Mouse (Mus musculus) megakaryocyte, embryonic 14.5 days (primary cell): Measurements from ENCODE around the gene Hoxc11. TPM values are rescaled to one million over a fixed set of nuclear protein-coding genes. Genes with fewer than 3 reads are reported as not detected.

Experiments used
- H3K27me3 ChIP-seq: replicated peaks from 2 replicates; pipeline ENCODE3; 2012; ENCODE audit warnings: inconsistent platforms
- H3K36me3 ChIP-seq: replicated peaks from 2 replicates; pipeline ENCODE3; 2012; ENCODE audit warnings: low read length, inconsistent platforms, mixed read lengths
- H3K4me1 ChIP-seq: 2 replicates; pipeline ENCODE4 v1.6.1; 2012; ENCODE audit warnings: inconsistent platforms
- H3K4me3 ChIP-seq: replicated peaks from 2 replicates; pipeline ENCODE3; 2012; ENCODE audit warnings: moderate library complexity, mild to moderate bottlenecking, inconsistent platforms
- H3K9me3 ChIP-seq: 2 replicates; pipeline ENCODE4 v1.6.1; 2012; ENCODE audit warnings: inconsistent platforms
- FLI1 ChIP-seq: IDR thresholded peaks from 2 replicates; pipeline ENCODE4 v1.6.1; 2012; ENCODE audit warnings: low read length, inconsistent platforms, mixed read lengths
- GATA1 ChIP-seq: IDR thresholded peaks from 3 replicates; pipeline ENCODE4 v1.6.1; 2012; ENCODE audit warnings: mixed read lengths, low read length, inconsistent platforms, borderline replicate concordance
- polyA plus RNA-seq: library from polyadenylated mRNA; stranded (reverse); fragments of >175 nt; gene quantifications from 2 replicates; pipeline ENCODE4 v1.2.3, GENCODE M21; 2012; ENCODE audit warnings: low replicate concordance; ENCODE audit not compliant: insufficient read depth

Gene Hoxc11
- polyA plus RNA-seq: not detected in 2 replicates

- Histone ChIP-seq H3K36me3 (no peaks in the 10 kb centered on the region), H3K4me1 (peaks cover 11% of the 10 kb centered on the region), H3K27me3 (peaks cover 99% of the 10 kb centered on the region), H3K4me3 (no peak within 1 kb of the TSS), H3K9me3 (no peaks in the 10 kb centered on the region)
- TF ChIP-seq GATA1: no peak
- TF ChIP-seq FLI1: no peak
Observed at GRCm38 (mm10) chr15:102954192-102955006, at the start of gene Hoxc11. Gene Hoxc11 (plus strand): TSS chr15:102954427.

DNA sequence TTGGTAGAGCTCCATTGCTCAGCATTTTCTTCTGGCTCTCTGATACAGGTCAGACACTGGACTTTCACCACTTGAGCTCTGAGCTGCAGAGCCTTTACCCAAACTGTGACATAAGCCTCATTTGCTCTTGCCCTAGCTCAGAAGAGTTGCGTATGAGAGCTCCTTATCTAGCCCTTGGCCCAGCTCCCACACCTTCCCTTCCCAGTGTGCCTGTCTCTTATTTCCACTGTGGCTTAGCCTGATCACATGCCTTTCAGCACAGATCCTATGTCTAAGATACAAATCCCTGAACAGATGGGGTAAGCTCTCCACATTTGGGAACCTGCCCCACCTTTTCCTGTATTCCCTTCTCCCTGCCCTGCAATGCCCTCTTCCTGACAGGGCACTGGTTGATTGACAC lies 49.3 kb upstream of the Hoxc11 start:
- no peak overlapping the region for H3K4me3 ChIP-seq
- H3K4me1 ChIP-seq: peaks cover 2% of the 10 kb centered on the region; the same call in 1 of the 2 replicates
- H3K27me3 ChIP-seq: peaks cover 66% of the 10 kb centered on the region
- TF ChIP-seq GATA1: no peak
- TF ChIP-seq FLI1: no peak
- no peaks in the 10 kb centered on the region for H3K9me3 ChIP-seq
- no peaks in the 10 kb centered on the region for H3K36me3 ChIP-seq

DNA sequence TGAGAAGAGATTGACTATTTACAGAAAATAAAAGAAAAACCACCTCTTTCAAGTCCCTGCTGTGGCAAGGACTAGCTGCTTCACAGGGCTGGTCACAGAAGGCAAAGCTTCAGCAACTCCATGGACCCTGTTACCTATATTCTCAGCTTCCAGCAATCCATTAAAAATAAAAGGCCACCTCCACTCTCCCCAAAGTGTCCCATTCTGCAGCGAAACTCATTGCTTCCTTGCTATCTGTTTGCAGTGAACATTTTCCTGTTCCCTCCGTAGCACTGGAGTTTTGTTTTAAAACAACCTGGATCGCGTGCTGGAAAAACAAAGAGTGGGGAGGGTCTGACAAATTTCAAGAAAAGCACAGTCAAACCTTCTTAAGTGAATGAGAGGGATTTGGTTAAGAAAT lies 44.7 kb upstream of the Hoxc11 start:
- Histone ChIP-seq H3K36me3 (no peaks in the 10 kb centered on the region), H3K4me1 (peaks cover 11% of the 10 kb centered on the region), H3K9me3 (peaks cover 2% of the 10 kb centered on the region; the same call in 1 of the 2 replicates), H3K4me3 (no peak overlapping the region), H3K27me3 (peaks cover 92% of the 10 kb centered on the region)
- TF ChIP-seq FLI1 (no peak), GATA1 (no peak)

DNA sequence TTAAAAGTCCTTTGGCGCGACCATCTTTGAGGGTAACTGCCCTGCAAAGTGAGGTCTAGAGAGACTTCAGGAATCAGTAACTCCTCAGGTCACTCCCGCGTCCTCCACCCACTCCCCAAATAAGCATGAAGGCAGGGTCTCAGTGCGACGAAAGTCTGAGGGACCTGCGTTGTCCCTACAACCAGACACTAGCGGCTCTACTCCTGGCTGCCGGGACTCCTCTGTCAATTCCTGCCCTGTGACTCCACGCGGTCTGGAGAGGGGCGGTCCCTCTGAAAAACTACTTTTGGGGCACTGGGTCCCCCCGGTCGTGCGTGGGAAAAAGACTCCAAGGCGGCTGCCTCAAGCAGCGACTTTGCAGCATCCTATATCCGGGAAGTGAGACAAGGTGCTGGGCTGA lies 44.2 kb upstream of the Hoxc11 start:
- no peak overlapping the region for H3K4me3 ChIP-seq
- peaks cover 92% of the 10 kb centered on the region for H3K27me3 ChIP-seq

GRCm38 (mm10) chr15:102910496-102911095 lies 43.6 kb upstream of the Hoxc11 start:
- Histone ChIP-seq H3K27me3 (peaks cover 91% of the 10 kb centered on the region), H3K4me3 (no peak overlapping the region), H3K9me3 (peaks cover 2% of the 10 kb centered on the region; the same call in 1 of the 2 replicates), H3K36me3 (no peaks in the 10 kb centered on the region), H3K4me1 (peaks cover 11% of the 10 kb centered on the region)
- TF ChIP-seq FLI1 (no peak), GATA1 (no peak)

More for the DNA sequence above, 44.2 kb upstream of the Hoxc11 start:
- Histone ChIP-seq H3K9me3 (peaks cover 2% of the 10 kb centered on the region; the same call in 1 of the 2 replicates), H3K4me1 (peaks cover 11% of the 10 kb centered on the region), H3K36me3 (no peaks in the 10 kb centered on the region)
- no peak for TF ChIP-seq FLI1
- TF ChIP-seq GATA1: no peak

DNA sequence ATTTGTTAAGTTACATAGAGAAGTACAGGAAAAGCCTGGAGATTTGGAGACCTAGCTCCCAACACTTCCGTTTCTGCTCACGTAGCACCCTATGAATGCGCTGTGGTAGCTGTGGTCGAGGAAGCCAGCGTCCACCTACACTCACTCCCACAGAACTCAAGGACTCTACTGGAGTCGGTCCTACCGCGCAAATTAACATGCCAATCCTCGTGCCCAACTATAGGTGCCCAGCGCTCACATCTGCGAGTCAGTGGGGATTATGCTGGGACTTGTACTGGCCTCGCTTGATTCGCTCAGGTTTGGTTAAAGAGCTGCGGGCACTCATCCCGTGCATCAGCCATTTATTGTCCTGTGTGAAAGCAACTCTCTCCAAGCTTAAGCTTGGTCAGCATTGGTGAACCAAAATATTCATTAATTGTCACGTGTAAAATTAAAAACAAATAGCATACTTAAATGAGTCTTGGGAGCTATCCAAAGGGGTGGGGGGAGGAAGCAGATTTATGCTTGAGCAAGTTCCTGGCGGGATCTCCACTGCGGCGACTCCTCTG lies 41.1 kb upstream of the Hoxc11 start:
- H3K4me1 ChIP-seq: peaks cover 11% of the 10 kb centered on the region
- H3K27me3 ChIP-seq: peaks cover 95% of the 10 kb centered on the region
- H3K9me3 ChIP-seq: peaks cover 2% of the 10 kb centered on the region; the same call in 1 of the 2 replicates
- no peak for TF ChIP-seq GATA1
- TF ChIP-seq FLI1: no peak
- H3K36me3 ChIP-seq: no peaks in the 10 kb centered on the region
- no peak overlapping the region for H3K4me3 ChIP-seq

- peaks cover 98% of the 10 kb centered on the region for H3K27me3 ChIP-seq
Observed at GRCm38 (mm10) chr15:102917972-102918572, 36.2 kb upstream of the Hoxc11 start.

DNA sequence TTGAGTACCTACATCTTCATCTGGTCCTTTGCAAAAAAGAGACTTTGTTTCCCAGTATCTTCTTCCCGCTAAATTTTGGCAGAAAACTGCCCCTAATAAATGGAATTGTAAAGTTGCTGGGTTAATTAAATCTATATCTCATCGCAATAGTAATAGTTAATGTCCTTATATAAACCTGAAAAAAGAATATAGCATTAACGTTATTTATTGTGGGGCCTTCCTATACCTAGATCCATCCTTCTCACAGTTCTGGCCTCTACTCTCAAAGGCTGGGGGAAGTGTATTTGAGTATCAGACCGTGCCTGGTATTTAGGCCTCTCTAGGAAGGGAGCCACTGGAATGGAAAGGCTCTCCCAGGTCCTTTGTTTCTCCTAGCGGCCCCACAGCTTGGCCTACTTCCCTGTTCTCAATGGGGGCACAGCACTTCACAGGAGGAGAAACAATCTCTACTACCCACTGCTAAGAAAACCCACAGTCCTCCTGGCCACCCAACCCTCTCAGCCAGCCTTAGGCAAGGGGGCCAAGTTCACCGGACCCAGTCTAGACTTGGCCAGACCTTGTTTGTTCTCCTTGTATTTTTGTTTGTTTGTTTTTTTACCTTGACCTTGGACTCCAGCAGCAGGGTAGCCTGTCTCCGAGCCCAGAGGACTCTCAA lies 35.5 kb upstream of the Hoxc11 start:
- Histone ChIP-seq H3K4me1 (peaks cover 11% of the 10 kb centered on the region; the same call in 1 of the 2 replicates), H3K9me3 (peaks cover 3% of the 10 kb centered on the region; the same call in 1 of the 2 replicates), H3K27me3 (peaks cover 98% of the 10 kb centered on the region), H3K4me3 (no peak overlapping the region), H3K36me3 (no peaks in the 10 kb centered on the region)
- no peak for TF ChIP-seq GATA1
- no peak for TF ChIP-seq FLI1

More at GRCm38 (mm10) chr15:102917972-102918572, 36.2 kb upstream of the Hoxc11 start:
- Histone ChIP-seq H3K9me3 (peaks cover 3% of the 10 kb centered on the region), H3K36me3 (no peaks in the 10 kb centered on the region), H3K4me1 (peaks cover 11% of the 10 kb centered on the region; the same call in 1 of the 2 replicates), H3K4me3 (no peak overlapping the region)
- TF ChIP-seq GATA1 (no peak), FLI1 (no peak)

GRCm38 (mm10) chr15:102919336-102920180 lies 34.7 kb upstream of the Hoxc11 start:
- H3K4me1 ChIP-seq: peaks cover 11% of the 10 kb centered on the region; the same call in 1 of the 2 replicates
- peaks cover 3% of the 10 kb centered on the region; the same call in 1 of the 2 replicates for H3K9me3 ChIP-seq
- H3K4me3 ChIP-seq: no peak overlapping the region
- H3K27me3 ChIP-seq: peaks cover 96% of the 10 kb centered on the region
- H3K36me3 ChIP-seq: no peaks in the 10 kb centered on the region
- TF ChIP-seq GATA1: no peak
- TF ChIP-seq FLI1: no peak
